Mouse (Mus musculus) thymus, postnatal 10 days (tissue): ENCODE data around the gene Pknox1.
A peak's percentile ranks its signal among the peaks of the same experiment; 100 is the strongest.

ENCODE experiments used
- DNase-seq, 2 experiments: peaks; one replicate each; pipeline ENCODE4 v3.0.0; 2021; ENCODE audit warnings: low spot score in 2 of 2

Gene Pknox1

DNA sequence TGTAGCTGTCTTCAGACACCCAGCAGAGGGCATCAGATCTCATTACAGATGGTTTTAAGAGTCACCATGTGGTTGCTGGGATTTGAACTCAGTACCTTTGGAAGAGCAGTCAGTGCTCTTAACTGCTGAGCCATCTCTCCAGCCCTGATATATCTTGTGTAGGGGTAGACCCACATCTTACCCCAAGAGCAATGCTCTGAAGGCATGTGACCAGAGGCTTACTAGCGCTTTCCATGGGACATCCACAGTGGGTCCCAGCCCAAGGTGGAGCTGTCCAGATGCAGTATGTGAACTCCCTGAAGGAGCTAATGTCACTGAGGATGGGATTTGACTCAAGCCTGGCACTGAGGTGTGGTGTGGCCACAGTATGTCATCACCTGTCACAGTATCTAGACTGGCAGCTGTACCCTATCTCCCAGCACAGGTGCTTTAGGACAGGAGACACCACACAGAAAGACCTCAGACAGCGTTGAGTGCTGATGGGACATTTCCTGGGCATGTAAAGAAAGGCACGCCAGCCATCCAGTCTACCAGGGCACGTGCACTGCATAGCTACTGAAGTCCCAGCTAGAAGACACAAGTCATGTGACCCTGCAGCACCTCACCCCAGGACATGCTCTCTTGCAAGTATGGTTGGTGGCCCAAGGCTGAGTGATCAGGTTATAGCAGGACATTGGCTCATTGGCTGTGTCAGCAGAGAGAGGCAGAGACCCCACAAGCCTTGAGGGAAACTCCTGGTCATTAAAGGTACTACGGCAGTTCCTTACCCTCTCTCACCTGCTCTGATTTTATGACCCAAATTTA, 81.9 kb downstream of the Pknox1 start:
- no peak for DNase-seq

DNA sequence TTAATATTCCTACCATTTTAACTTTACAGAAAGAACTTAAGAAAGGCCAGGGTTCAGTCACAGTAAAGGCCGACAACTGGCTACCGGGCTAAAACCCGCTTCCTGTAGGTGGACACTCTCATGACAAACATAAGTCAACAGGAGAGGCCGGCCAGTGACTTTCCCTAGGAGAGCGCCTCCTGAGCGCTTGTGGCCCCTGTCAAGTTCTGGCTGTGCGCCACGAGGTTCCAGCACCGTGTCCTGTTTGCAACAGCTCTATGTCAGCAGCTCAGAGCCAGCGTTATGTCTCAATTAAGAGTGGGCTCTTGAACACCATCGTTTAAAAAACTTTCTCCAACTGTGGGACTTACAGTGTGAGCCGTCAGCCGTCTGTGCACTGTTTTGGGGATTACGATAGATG, 87.6 kb downstream of the Pknox1 start:
- DNase-seq: no peak

DNA sequence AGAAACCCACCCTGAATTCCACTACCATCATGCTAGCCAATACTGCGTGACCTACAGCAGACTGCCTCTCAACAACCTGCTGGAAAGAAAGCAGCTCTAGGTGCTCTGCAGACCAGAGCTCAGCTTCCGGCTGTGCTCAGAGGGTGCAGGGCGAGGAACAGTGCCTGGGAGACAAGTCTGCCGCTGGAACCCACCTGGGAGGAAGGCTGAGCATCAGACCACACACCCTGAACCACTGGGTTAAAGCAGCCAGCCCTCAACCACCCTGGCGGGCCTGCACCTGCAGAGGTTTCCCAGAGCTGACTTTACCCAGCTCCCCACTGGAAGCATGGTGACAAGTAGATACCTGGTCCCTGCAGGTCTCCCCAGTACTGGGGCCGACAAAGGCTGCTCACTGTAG, 88.7 kb downstream of the Pknox1 start:
- DNase-seq: peak; percentile 9 to 15

DNA sequence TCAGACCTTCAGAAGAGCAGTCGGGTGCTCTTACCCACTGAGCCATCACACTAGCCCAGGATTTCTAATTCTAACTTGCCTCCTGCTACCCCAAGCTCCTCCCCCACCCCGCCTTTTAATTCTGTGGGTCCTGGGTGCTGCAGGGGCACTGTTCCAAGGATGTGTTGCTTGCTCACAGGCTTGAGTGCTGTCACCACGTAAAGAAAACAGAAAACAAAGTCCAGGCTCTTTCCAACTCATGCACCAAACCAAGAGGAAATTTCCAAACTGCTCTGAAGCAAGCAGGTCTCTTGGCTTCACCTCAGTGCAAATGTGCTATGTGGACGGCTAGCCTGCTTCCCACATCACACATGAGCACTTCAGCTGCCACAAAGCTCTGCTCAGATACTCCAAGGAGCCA, 90.8 kb downstream of the Pknox1 start:
- no peak for DNase-seq

DNA sequence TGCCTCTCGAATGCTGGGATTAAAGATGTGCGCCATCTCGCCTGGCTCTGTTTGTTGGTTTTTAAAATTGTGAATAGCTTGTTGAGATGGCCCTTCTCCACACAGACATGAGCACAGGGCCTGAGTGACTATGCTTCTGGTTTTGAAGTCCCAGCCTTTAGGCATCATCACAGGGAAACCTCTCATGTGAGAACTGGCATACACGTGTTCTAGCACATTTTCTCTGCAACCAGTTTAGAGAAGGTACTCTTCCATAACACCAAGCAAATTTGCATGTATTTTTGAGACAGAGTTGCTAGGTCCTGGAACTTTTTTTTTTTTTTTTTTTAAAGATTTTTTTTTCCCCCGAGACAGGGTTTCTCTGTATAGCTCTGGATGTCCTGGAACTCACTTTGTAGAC, 92.1 kb downstream of the Pknox1 start:
- no peak for DNase-seq
